Mouse (Mus musculus): ENCODE results near the gene Defb42. TPM values are rescaled to one million over a fixed set of nuclear protein-coding genes. Genes with fewer than 3 reads are reported as not detected.

Defb42 gene
- not detected in 2 replicates for total RNA-seq (2023)

DNA sequence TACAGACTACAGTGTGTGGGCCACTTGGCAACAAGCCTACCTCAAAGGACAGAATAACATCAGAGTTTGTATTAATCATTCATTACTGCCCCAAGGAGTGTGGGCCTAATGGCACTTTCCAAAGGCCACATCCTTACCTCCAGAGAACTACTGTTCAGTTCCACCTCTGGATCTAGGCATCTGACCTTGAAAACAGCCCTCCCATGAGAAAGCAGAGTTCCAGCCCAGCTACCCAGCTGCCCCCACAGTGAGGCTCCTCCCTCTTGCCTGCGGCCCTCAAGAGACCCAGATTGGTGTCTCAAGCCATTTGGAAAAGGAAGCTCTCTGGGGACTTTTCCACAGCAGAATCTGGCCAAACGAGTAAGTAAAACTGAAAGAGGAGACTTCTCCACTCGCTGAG is at the start of gene Defb42:
Gene Defb42, plus strand, starts transcription at position 301 of the 400 bp plus-strand sequence.

DNA sequence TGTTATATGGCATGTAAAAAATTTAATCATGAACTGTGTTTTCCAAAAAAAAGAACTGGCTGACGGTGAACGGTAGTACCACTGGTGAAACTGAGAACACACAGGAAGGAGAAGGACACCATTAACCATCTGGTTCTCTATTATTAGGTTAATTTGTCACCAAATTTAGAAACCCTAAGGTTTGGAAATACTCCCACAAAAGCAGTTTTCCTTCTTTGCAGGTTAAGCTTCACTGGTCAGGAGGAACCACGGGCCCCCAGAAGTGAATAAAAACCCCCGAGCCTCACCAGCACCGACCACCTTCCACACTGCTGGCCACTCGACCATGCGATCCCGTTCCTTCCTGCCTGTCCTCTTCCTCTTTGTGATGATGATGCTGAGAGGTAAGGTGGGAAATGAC is 49.0 kb upstream of the Defb42 start, which contains the start of gene Defb47:
Gene Defb47, plus strand, starts transcription at position 301 of the 400 bp plus-strand sequence.

DNA sequence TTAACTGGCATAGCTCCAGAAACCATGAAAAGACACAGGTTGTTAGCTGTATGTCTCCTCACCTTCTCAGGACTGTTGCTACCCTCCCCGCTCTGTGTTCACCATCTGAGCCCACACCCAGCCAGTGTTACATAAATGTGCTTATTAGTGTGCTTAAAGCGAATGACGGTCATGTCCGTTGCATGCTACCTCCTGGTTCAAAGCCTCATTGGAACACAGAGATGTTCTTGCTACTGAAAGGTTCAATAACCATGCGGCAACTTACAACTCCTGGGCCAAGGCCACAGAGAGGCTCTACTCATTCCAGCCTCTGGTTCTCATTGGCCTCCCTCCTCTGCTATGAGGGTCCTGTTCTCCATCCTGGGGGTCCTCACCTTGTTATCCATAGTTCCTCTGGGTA is 35.3 kb upstream of the Defb42 start, which contains the start of gene Defb43:
Gene Defb43, plus strand, starts transcription at position 301 of the 400 bp plus-strand sequence.

DNA sequence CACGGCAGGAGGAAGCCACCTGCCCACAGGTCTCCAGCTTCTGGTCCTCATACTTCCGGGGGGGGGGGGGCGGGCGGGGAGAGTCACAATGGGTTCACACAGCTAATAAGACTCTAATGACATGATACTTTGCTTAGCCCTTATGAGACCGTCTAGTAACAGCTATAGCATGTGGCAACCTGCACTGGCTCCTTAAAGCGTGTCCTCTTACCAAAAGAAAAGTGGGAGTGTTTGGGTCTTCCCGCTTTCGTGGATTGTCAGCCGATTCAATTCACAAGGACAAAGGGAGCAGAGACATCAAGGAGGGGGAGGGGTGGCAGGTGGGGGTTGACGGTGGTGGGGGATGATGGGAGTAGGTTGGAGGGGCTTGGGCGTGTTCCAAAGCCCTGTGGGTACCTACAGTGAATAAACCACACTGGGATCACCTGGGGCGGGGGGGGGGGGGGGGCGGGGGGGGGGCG is 3.1 kb downstream of the Defb42 start, which contains the start of gene Defb30:
Gene Defb30, minus strand, starts transcription at position 51 of the 461 bp plus-strand sequence.

Other genes starting within 250 kb of the Defb42 start
- 65.7 and 86.2 TPM in 2 replicates for gene Wdfy2, start 209.3 kb upstream of the Defb42 start, total RNA-seq (2023)
- not detected in 2 replicates for gene Defb48, start 62.5 kb upstream of the Defb42 start, total RNA-seq (2023)
- 2.2 TPM in 1 of 2 replicates, not detected in the other for gene Defb47, start 48.9 kb upstream of the Defb42 start, total RNA-seq (2023)
- gene Defb43, start 35.2 kb upstream of the Defb42 start, total RNA-seq (2023) = 1.4 TPM in 1 of 2 replicates, not detected in the other
- not detected in 2 replicates for gene Defb30, start 3.0 kb downstream of the Defb42 start, total RNA-seq (2023)